Mouse (Mus musculus) intestine, postnatal 0 days (tissue): ENCODE measurements around the gene Gm20696. TPM values are rescaled to one million over a fixed set of nuclear protein-coding genes. Genes with fewer than 3 reads are reported as not detected.
A peak's percentile ranks its signal among the peaks of the same experiment; 100 is the strongest.

ENCODE experiments used
- ATAC-seq: fragments of 200-750 bp; cut with Nextera tagmentation; 2 replicates; pipeline ENCODE4 v1.8.0; 2017; ENCODE audit warnings: mild to moderate bottlenecking, moderate TSS enrichment, moderate library complexity
- H3K27ac ChIP-seq: fragments of 300-500 bp; sonication (generic); 2 replicates; pipeline ENCODE4 v1.5.1; 2014; ENCODE audit warnings: mild to moderate bottlenecking, low read depth, low read length, moderate library complexity
- H3K27me3 ChIP-seq: fragments of 300-500 bp; sonication (generic); replicated peaks from 2 replicates; pipeline ENCODE4 v1.6.1; 2014; ENCODE audit warnings: low read length, mixed read lengths; ENCODE audit not compliant: control insufficient read depth, insufficient read depth
- H3K36me3 ChIP-seq: fragments of 300-500 bp; sonication (generic); 2 replicates; pipeline ENCODE4 v1.6.1; 2014; ENCODE audit warnings: mild to moderate bottlenecking, moderate library complexity; ENCODE audit not compliant: control insufficient read depth, insufficient read depth
- H3K4me1 ChIP-seq: fragments of 300-500 bp; sonication (generic); replicated peaks from 2 replicates; pipeline ENCODE4 v1.6.1; 2014; ENCODE audit warnings: antibody characterized with exemption, low read length, mixed read lengths; ENCODE audit not compliant: control insufficient read depth, insufficient read depth
- H3K4me2 ChIP-seq: fragments of 300-500 bp; sonication (generic); replicated peaks from 2 replicates; pipeline ENCODE4 v1.6.1; 2014; ENCODE audit warnings: low read depth, mild to moderate bottlenecking, moderate library complexity
- H3K4me3 ChIP-seq: fragments of 300-500 bp; sonication (generic); 2 replicates; pipeline ENCODE4 v1.5.1; 2014; ENCODE audit warnings: low read depth, low read length
- H3K9ac ChIP-seq: fragments of 300-500 bp; sonication (generic); 2 replicates; pipeline ENCODE4 v1.6.1; 2014; ENCODE audit warnings: mild to moderate bottlenecking, low read depth, low read length
- H3K9me3 ChIP-seq: fragments of 300-500 bp; sonication (generic); 2 replicates; pipeline ENCODE4 v1.6.1; 2016; ENCODE audit warnings: mixed run types; ENCODE audit not compliant: control insufficient read depth
- CTCF ChIP-seq: sonication (generic); IDR thresholded peaks from 2 replicates; pipeline ENCODE4 v1.5.1; 2016; ENCODE audit warnings: low read depth, mild to moderate bottlenecking, control low read depth, antibody characterized with exemption, moderate library complexity
- WGBS: fragments of 180-500 bp; shearing (Covaris S2); extraction: QIAGEN DNeasy Blood & Tissue Kit; methylation state at CpG from one replicate; pipeline ENCODE4 v1.1.7; 2014; 5-methylcytosine and 5-hydroxymethylcytosine counted together
- polyA plus RNA-seq: library from polyadenylated mRNA; unstranded; fragments of >200 nt; fragmentation: Nextera tagmentation; extraction: Ambion mirVana; gene quantifications from 2 replicates; pipeline ENCODE4 v1.2.1, GENCODE M21; 2015

Gm20696 gene
- polyA plus RNA-seq, 1 experiment from 2014 or later: 1.4 TPM

- H3K4me3 ChIP-seq: no peak overlapping the region
- H3K4me2 ChIP-seq: no peak overlapping the region
- no peaks in the 10 kb centered on the region for H3K27me3 ChIP-seq
- ATAC-seq: no peak
- no peak for TF ChIP-seq CTCF
- no peak overlapping the region for H3K9ac ChIP-seq
- no peaks in the 10 kb centered on the region for H3K9me3 ChIP-seq
- peaks cover 12% of the 10 kb centered on the region for H3K4me1 ChIP-seq
- 78% methylated on average over 6 of the region's 6 CpGs for WGBS
- H3K36me3 ChIP-seq: no peaks in the 10 kb centered on the region
- H3K27ac ChIP-seq: no peak overlapping the region
These were observed 262.7 kb downstream of the Gm20696 start for GRCm38 (mm10) chr6:99403755-99404390.

GRCm38 (mm10) chr6:99402941-99403340, 263.7 kb downstream of the Gm20696 start:
- Histone ChIP-seq H3K27ac (no peak overlapping the region), H3K36me3 (peaks cover 4% of the 10 kb centered on the region; the same call in 1 of the 2 replicates), H3K4me1 (peaks cover 15% of the 10 kb centered on the region), H3K9me3 (no peaks in the 10 kb centered on the region), H3K27me3 (no peaks in the 10 kb centered on the region), H3K4me2 (no peak overlapping the region), H3K9ac (no peak overlapping the region), H3K4me3 (no peak overlapping the region)
- ATAC-seq: no peak
- 37% methylated on average over 9 of the region's 9 CpGs for WGBS
- TF ChIP-seq CTCF: no peak

- H3K4me2 ChIP-seq: no peak overlapping the region
- 74% methylated on average over 3 of the region's 3 CpGs for WGBS
- peaks cover 15% of the 10 kb centered on the region for H3K4me1 ChIP-seq
- H3K9me3 ChIP-seq: no peaks in the 10 kb centered on the region
- no peaks in the 10 kb centered on the region for H3K27me3 ChIP-seq
- H3K27ac ChIP-seq: no peak overlapping the region
- H3K4me3 ChIP-seq: no peak overlapping the region
- H3K36me3 ChIP-seq: peaks cover 5% of the 10 kb centered on the region; the same call in 1 of the 2 replicates
- no peak overlapping the region for H3K9ac ChIP-seq
- no peak for TF ChIP-seq CTCF
- ATAC-seq: no peak
These were observed 264.2 kb downstream of the Gm20696 start for GRCm38 (mm10) chr6:99402370-99402769.

- no peak overlapping the region for H3K27ac ChIP-seq
- H3K4me3 ChIP-seq: no peak overlapping the region
- no peak for TF ChIP-seq CTCF
- H3K9me3 ChIP-seq: no peaks in the 10 kb centered on the region
- H3K4me2 ChIP-seq: no peak overlapping the region
- no peak overlapping the region for H3K9ac ChIP-seq
- peaks cover 5% of the 10 kb centered on the region; the same call in 1 of the 2 replicates for H3K36me3 ChIP-seq
- peaks cover 15% of the 10 kb centered on the region for H3K4me1 ChIP-seq
- no peak for ATAC-seq
- WGBS: 36% methylated on average over 6 of the region's 6 CpGs
- no peaks in the 10 kb centered on the region for H3K27me3 ChIP-seq
These were observed 264.8 kb downstream of the Gm20696 start for GRCm38 (mm10) chr6:99401801-99402200.

- Histone ChIP-seq H3K4me2 (no peak overlapping the region), H3K9ac (no peak overlapping the region), H3K36me3 (peaks cover 5% of the 10 kb centered on the region; the same call in 1 of the 2 replicates), H3K4me1 (peaks cover 15% of the 10 kb centered on the region), H3K4me3 (no peak overlapping the region), H3K27me3 (no peaks in the 10 kb centered on the region), H3K27ac (peak overlapping the region; percentile 15; the same call in 1 of the 2 replicates), H3K9me3 (no peaks in the 10 kb centered on the region)
- 41% methylated on average over 2 of the region's 2 CpGs for WGBS
- TF ChIP-seq CTCF: no peak
- no peak for ATAC-seq
These were observed 265.4 kb downstream of the Gm20696 start for GRCm38 (mm10) chr6:99401211-99401610.

GRCm38 (mm10) chr6:99395745-99396144, 270.9 kb downstream of the Gm20696 start:
- no peak for ATAC-seq
- H3K9ac ChIP-seq: no peak overlapping the region

More at GRCm38 (mm10) chr6:99395745-99396144, 270.9 kb downstream of the Gm20696 start:
- no peaks in the 10 kb centered on the region for H3K27me3 ChIP-seq
- H3K4me3 ChIP-seq: no peak overlapping the region
- H3K36me3 ChIP-seq: peaks cover 5% of the 10 kb centered on the region; the same call in 1 of the 2 replicates
- H3K9me3 ChIP-seq: no peaks in the 10 kb centered on the region
- H3K27ac ChIP-seq: no peak overlapping the region
- TF ChIP-seq CTCF: no peak
- WGBS: 73% methylated on average over 12 of the region's 12 CpGs
- no peak overlapping the region for H3K4me2 ChIP-seq
- peaks cover 4% of the 10 kb centered on the region; the same call in 1 of the 2 replicates for H3K4me1 ChIP-seq
